Mouse (Mus musculus): ENCODE data around the gene Dtnbp1. TPM values are rescaled to one million over a fixed set of nuclear protein-coding genes. Genes with fewer than 3 reads are reported as not detected.

Gene Dtnbp1
- polyA plus RNA-seq, 1 experiment = 114 TPM

GRCm38 (mm10) chr13:45001228-45001910 is 578 bp downstream of the Dtnbp1 start:
- peak; percentile 79 for DNase-seq (ENCODE audit: low read depth)

- DNase-seq (ENCODE audit: low read depth) = no peak
Measured at GRCm38 (mm10) chr13:45000836-45001227, 1.1 kb downstream of the Dtnbp1 start.

DNA sequence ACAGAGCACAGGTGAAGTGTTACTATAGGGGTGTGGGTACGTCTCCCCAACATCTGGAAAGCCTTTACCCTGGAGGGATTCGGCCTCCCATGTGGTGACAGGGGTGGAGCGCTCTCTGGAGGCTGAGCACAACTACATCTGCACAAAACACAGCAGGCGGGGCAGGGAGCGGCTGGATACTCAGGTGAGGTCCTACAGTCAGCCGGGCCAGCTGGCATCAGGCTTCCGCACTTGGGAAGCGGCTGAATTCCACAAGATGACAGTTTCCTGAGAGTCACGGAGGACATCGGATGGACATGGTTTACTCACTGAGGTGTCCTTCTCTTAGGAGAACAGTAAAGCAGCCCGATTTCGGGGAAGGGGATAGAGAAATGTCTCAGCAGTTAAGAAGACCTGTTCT is 2.7 kb downstream of the Dtnbp1 start:
- DNase-seq (ENCODE audit: low read depth) = no peak

- no peak for DNase-seq (ENCODE audit: low read depth)
Measured at GRCm38 (mm10) chr13:44996339-44996738, 5.6 kb downstream of the Dtnbp1 start.

DNA sequence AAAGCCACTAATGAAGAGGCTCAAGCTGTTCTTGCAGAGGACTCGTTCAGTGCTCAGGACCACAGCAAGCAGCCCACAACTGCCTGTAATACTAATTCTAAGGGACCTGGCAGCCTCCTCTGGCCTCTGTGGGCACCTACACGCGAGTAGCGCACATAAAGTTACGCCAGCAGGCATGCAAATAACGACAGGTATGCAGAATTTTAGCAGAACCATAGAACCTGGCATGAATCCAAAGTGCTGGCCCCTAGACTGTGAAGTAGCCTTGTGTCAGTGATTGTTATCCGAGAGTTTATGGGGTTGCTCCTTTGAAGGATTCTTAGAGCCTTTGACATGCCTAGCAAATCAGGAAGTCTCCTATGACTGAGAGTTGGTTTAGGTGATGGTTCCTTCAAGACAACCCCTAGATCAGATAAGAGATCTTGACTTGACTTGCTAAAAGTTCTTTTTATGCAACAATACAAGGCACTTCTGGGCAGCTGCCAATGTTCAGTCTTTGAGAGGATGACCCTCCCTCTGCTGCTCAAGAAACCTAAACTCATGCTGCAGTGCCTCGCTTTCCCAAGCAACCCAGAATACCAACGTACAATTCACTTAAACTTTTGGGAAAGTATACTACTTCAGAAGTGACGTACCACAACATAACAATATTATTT is 9.3 kb downstream of the Dtnbp1 start:
- DNase-seq (ENCODE audit: low read depth) = no peak

- no peak for DNase-seq (ENCODE audit: low read depth)
Measured at GRCm38 (mm10) chr13:44991936-44992335, 10.0 kb downstream of the Dtnbp1 start.

DNA sequence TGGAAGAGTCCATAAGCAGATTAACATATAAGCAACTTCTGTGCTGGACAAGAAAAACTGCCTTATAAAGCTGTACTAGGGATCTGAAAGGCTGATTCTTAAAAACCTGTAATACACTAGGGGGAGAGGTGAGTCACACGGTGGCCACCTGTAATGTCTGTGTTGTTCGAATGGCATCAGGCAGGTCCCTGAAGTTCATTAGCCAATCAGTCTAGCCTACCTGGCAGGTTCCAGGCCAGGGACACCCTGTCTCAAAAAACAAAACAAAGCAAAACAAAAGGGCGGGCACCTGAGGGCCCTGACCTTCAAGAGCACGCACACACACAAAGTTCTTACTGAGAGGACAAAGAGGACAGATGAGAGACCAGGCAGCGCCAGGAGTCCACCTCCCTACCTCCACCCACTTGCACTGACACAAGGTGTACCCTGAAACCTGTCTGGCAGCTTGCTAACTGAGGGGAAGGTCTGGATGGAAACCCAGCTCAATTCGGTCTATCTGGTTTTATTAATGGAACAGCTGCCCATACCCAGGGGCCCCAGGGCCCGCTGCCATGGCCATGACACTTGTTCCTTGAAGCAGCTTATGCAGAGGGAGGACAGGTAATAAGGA is 11.8 kb downstream of the Dtnbp1 start:
- DNase-seq (ENCODE audit: low read depth) = peak; percentile 75

GRCm38 (mm10) chr13:44986352-44986751 is 15.6 kb downstream of the Dtnbp1 start:
- no peak for DNase-seq (ENCODE audit: low read depth)

- DNase-seq (ENCODE audit: low read depth) = no peak
Measured at GRCm38 (mm10) chr13:44985321-44985720, 16.6 kb downstream of the Dtnbp1 start.

DNA sequence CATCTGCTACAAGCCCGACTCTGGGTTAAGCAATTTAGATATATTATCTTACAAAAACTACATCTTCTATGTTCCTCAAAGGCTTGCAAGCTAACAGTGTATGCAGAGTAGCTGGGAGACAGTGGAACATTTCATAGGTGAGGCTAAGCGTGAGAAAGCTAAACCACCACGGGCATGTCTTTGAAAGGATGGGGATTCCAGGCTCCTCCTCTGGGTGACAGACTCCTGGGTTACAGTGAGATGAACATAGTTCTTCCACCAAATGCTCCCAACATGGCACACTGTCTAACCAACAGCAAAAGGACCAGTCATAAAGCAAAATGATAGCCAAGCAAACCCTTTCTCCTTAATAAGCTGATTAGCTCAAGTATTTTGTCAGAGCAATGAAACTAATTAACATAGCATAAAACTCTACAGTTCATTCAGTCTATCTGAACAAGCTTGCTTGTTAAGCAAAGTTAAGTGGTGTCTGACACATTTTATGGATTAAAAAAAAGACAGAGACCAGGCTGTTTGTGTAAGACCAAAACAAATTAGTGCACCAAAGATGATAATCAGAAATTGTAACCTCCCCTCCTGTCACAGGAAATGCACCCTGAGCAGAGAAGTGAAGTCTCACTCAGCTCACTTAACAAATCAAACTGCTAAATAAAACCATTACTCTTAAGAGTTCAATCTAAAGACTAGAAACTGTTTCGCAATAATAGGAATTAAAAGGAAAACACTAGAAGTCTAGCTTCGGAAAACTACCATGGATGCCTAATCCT is 18.1 kb downstream of the Dtnbp1 start:
- no peak for DNase-seq (ENCODE audit: low read depth)

DNA sequence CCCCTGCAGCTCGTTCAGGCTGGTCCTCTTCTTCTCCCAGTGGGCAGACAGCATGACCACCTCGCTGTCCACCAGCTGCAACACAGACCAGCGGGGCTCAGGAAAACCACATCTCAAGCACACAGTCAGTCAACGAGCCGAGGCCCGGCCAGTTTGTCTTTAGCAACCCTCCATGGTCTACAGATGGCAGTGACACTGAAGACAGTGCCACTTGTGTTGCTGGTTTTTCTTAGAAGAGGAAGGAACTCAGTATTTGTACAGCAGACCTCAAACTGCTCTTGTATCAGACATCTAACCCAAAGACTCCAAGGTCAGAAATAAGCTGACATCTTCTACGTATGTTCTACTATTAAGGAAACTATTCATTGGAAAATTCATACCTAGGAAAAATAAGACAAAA is 19.1 kb downstream of the Dtnbp1 start:
- no peak for DNase-seq (ENCODE audit: low read depth)

- DNase-seq (ENCODE audit: low read depth) = no peak
Measured at GRCm38 (mm10) chr13:44979433-44979832, 22.5 kb downstream of the Dtnbp1 start.

DNA sequence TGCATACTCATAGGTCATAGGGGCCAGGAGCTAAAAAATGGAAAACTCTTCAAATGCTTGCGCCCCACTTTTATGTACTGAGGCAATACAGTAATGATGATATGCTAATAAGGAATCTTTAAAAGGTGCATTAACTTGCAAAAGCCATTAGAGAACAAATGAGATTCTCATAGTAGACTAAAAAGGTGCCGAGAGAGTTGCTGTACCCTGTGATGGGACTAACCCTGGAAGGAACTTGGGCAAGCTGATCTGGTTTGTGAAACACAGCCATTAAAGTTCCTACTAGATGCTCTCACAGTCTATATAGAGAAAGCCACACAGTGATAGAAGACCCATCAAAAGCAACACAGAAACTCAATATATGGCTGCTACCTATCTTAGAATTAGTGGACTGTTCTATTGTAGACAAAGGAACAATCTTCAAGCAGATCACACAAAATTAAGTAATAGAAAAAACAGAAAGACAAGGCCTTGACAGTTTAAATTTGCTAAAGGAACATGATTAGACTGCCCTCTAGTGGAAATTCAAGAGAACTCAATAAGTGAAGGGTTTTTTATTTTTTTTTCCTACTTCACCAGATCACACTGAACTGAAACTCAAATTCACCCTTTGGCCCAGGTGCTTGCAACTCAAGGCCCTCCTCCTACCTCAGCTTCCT is 24.3 kb downstream of the Dtnbp1 start:
- no peak for DNase-seq (ENCODE audit: low read depth)

- DNase-seq (ENCODE audit: low read depth) = no peak
Measured at GRCm38 (mm10) chr13:44977059-44977458, 24.9 kb downstream of the Dtnbp1 start.

- no peak for DNase-seq (ENCODE audit: low read depth)
Measured at GRCm38 (mm10) chr13:44960542-44961291, 41.2 kb downstream of the Dtnbp1 start.

GRCm38 (mm10) chr13:44957049-44957448 is 44.9 kb downstream of the Dtnbp1 start:
- DNase-seq (ENCODE audit: low read depth) = no peak

- no peak for DNase-seq (ENCODE audit: low read depth)
Measured at GRCm38 (mm10) chr13:44955781-44956180, 46.2 kb downstream of the Dtnbp1 start.

- no peak for DNase-seq (ENCODE audit: low read depth)
Measured at GRCm38 (mm10) chr13:44954232-44954568, 47.7 kb downstream of the Dtnbp1 start.

DNA sequence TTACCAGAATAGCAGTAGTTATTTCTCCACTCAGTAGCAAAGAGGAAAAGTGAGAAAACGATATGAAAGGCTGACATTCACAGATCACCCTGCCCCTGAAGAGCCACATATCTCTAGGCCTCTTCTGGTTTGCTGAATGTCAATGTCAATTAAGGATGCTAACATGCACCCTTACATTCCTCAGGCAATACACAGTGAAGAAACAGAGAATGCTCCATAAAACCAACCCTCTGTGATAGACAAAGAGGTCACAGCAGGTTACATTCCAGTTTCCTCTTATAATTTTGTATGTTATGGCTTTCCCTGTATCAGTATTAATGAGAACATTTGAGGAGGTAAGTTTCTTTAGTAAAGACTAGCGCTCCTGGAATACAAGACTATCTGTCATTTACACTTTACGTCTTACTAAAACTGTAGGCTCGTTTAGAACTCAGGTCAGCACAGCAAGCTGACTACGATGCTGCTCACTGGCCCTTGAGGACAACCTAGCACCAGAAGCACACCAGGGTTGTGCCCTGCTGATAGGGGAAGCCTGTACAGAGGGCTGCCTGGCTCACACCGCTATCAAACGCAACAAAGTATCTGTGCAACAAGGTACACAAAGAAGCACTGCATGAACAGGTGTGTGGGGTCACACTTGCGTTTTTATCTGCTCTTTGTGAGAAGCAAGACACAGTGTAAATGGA is 48.3 kb downstream of the Dtnbp1 start:
- no peak for DNase-seq (ENCODE audit: low read depth)

DNA sequence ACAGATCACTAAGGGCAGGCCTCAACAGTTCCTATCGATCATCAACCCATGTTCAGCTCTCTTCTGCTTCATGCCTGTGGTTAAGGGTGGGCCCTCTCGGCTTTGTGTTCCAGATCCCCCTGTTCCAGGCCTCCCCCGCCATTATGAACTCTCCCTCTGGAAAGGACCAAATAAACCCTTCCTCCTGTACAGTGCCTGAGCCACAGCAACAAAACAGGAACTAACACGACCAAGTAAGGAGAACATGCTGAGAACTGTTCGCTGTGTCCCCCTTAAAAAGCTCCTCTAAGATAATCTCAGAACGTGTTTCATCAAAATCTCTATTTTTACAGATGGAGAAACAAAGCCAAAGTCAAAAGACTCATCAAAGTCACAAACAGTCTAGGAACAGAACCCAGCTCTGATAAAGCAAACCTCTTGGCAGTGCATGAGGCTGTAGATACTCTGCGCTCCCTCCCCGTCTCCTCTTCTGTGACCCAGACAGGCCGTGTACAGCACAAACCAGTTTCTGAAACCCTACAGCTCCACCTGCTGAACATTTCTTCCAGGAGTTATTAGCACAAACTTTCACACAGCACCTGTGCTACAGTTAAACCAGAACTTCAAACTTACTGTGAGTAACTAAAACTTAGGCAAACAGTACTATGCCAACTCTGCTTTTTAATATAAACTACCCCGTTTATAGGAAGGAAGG is 49.4 kb downstream of the Dtnbp1 start:
- no peak for DNase-seq (ENCODE audit: low read depth)
